Mouse (Mus musculus) T-cell, adult 2 months (primary cell): ENCODE data around the gene Gpr37l1.

Source experiments
- DNase-seq: peaks from one replicate; pipeline ENCODE4 v3.0.0; 2022; ENCODE audit warnings: low spot score

Gpr37l1 gene

GRCm38 (mm10) chr1:135181880-135182623, 14.6 kb upstream of the Gpr37l1 start:
- DNase-seq, result no peak

DNA sequence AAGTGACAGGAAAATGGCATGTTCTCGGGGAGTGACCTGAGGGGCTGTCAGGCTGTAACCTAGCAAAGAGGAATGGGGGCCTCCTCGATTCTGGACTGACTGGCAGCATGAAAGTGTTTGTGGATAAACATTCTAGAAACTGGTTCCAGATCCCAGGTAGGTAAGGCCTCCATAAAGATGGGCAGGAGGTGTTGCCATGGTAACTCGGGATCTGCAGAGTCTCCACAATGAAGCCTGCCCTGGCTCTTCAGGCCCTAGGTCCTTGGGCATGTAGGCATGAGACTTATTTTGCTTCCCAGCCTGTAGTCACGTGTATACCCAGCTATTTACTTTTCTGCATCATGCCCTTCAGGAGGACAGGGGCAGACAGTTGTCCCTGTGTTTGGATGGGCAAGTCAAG, 13.8 kb upstream of the Gpr37l1 start:
- DNase-seq, result no peak

GRCm38 (mm10) chr1:135180830-135181229, 13.3 kb upstream of the Gpr37l1 start:
- DNase-seq, result no peak

DNA sequence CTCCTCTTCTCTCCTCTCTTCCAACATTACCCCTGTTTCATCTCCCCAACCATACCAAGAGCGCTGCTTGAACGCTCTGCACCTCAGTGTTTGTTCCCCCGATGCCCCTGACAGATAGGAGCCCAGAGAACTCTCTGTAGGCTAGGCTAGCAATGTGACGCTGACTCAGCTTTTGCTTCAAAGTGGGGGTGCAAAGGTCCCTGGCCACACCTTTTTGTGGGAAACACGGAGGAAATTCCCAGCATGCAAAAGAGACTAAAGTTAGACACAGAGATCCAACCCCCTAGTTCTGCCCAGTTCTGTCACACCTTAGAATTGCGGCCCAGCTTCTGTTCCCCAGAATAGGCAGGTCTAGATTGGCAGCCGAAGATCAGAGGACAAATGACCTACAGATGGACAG, 11.4 kb upstream of the Gpr37l1 start:
- DNase-seq, result no peak

DNA sequence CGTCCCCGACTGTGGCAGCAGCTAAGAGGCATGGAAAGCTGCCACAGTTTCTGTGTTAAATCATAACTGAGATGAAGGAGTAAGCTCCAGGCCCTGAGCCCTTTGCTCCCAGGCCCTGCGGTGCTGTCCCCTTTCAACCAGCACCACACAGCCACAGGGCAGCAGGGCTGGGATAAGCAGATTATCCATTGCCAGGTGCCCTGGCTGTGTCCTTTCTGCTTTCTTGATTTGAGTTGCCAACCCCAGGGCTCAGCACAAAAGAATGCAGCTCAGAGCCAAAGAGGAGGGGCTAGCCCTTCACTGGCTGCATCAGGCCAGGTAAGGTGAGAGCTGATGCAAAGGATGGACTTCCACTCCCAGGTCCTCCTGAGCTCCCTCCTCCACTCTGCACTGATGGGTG, 10.2 kb upstream of the Gpr37l1 start:
- DNase-seq, result no peak

DNA sequence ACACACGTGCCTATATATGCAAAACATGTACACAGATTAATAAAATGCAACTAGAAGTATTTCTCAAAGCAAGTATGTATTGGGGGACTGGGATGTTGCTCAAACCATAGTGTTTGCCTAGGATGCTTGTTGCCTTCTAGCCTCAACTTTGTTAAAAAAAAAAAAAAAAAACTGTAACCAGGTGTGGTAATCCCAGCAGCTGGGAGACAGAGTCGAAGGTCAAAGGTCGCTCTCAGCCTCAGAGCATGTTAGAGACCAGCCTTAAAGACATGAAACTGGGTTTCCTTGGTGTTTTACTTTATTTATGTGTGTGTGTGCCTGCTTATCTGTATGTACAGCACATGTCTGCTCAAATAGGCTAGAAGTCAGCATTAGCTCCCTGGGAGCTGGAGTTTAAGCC, 7.7 kb upstream of the Gpr37l1 start:
- no peak for DNase-seq

GRCm38 (mm10) chr1:135173311-135173710, 5.8 kb upstream of the Gpr37l1 start:
- no peak for DNase-seq

- no peak for DNase-seq
Measured at GRCm38 (mm10) chr1:135171984-135172383, 4.5 kb upstream of the Gpr37l1 start.

GRCm38 (mm10) chr1:135171202-135171601, 3.7 kb upstream of the Gpr37l1 start:
- no peak for DNase-seq

DNA sequence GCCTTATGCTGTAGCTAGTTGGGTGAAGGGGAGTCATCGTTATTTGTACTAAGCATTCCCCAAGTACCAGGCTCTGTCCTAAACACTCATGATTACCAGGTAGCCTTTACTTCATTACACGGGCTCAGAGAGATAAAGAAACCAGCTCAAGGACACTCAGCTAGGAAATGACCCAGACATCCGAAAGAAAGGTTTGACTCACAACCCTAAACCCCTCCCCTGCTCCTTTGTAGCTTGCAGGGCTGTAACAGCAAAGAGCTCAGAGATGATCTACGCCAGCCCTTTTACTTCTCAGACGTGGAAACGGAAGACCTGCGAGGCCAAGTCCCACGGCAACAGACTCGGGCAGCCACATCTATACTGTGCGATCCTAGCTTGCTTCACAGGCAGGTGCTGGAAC, 2.8 kb upstream of the Gpr37l1 start:
- no peak for DNase-seq

- DNase-seq, result no peak
Measured at GRCm38 (mm10) chr1:135169556-135170224, 2.2 kb upstream of the Gpr37l1 start.

- no peak for DNase-seq
Measured at GRCm38 (mm10) chr1:135168453-135169200, 1.1 kb upstream of the Gpr37l1 start.

- no peak for DNase-seq
Measured at GRCm38 (mm10) chr1:135162720-135163119, 4.8 kb downstream of the Gpr37l1 start.

DNA sequence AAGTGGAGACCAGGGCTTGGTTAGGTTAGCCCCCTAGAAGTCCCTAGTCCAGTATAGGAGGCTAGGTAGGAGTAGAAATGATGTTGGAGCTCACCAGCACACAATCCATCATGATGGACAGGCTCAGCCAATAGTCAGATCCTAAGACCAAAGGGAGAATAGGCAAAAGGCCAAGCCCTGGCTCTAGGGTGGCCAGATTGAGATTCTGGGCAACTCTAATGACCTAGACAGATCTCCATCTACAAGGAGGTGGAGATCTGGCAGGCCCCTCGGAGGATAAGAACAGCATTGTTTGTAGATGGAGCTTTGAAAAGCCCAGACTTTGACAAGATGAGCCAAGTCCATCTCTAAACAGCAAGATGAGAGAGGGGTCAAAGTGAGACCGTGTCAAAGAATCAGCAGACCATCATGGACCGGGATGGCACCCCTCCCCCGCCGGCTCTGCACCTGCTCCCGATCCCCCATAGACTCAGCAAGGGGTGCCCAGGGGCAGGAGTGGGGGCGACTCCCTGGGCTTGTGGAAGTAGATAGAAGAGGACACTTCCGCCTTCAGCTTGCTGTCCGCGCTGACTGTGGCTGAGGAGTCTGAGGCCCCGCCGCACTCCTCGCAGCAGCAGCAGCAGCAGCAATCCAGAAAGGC, 7.0 kb downstream of the Gpr37l1 start:
- no peak for DNase-seq

DNA sequence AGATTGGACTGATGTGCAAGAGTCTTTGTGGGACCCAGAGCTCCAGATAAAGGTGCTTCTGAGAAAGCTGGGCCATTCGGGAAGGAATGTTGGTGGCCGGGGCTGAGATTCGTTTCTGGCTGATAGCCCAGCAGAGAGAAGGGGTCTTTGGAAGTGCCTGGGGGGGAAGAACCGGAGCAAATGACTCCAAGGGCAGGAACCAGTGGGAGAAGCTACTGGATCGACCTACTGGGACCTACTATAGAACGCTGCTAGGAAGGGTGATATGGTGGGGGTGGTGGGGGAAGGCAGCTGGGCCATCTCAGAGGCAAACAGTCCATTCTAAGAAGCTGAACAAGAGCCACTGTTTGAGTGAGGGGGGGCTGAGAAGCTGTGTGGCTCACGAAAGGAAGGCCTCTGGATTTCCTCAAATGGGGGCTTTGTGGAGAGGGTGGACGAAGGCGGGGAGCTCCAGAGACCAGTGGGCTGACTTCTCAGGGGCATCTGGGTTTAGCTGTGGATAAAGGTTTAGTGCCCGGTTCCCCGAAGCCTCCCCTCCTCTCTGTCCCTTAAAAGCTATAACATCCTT, 7.8 kb downstream of the Gpr37l1 start:
- DNase-seq, result no peak

DNA sequence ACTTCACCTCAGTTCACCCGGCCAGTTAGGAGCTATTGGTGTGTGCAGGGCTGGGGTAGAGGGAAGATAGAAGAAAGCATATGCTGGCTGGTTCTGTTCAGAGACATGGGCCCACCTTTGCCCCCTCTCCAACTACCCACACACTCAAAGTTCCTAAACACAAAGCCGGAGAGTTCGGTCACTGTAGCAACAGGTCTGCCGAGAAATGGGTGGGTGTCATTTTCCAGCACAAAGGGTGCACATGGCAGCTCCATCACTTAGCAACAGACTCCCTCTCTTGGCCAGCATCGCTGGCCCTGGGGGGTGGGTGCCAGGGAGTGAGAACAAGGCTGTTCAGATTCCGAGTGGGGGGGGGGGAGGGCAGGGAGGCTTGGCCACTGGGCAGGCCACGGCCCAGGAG, 8.4 kb downstream of the Gpr37l1 start:
- DNase-seq, result no peak

DNA sequence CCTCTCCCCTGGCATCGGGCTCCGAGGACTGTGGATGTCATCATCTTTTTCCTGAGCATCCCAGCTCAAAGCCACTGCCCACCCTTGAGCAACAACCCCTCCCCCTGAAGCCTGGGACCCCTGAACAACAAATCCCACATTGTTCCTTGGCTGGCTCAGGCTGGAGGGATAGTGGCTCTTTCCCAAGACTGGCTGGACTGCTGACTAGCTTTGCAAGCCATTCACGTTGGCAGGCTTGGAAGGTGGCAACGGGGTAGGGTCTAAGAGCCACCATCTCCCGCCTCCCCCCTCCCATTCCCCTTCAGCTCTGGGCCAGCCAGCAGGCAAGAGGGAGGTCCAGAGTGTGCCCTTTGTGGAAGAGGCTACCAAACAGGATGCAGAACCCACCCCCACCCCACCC, 8.8 kb downstream of the Gpr37l1 start:
- DNase-seq, result no peak

GRCm38 (mm10) chr1:135156300-135156699, 11.2 kb downstream of the Gpr37l1 start:
- no peak for DNase-seq

DNA sequence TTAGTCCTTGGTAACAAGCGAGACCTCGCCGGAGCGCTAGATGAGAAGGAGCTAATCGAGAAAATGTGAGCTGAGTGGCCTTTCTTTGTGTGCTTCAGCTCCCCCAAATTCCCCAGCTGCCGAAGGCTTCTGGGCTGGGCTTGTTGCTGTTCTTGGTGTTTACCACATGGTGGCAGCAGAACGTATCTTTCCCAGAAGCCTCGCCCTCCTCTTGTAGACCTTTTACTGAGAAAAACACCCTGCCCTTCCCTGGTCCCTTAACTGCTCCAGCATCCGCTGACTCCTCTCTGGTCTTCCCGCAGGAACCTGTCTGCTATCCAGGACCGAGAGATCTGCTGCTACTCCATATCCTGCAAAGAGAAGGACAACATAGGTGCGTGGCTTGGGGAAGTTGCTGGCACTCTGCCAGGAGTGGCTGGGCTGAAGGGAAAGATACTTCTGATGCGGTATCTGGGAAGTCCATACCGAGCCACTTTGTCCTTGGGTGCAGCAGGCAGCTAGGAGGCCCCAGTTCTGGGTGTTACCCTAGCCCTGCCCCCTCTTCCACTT, 13.0 kb downstream of the Gpr37l1 start:
- DNase-seq, result peak; percentile 62

DNA sequence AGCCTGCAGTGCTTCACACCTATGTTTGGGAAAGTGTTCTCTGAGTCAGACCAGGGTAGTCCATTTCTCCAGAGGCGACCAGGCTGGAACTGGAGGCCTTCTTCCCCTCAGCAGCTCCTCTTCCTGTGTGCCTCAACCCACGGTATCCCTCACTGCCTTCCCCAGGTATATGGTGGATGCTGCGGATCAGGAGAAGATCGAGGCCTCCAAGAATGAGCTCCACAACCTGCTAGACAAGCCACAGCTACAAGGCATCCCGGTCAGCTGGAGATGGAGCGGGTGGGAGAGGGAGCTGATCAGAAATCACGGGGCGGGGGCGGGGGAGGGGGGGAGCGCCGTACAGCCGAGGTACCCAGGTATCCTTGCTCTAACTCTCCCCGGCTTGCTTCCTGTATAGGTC, 13.5 kb downstream of the Gpr37l1 start:
- no peak for DNase-seq

DNA sequence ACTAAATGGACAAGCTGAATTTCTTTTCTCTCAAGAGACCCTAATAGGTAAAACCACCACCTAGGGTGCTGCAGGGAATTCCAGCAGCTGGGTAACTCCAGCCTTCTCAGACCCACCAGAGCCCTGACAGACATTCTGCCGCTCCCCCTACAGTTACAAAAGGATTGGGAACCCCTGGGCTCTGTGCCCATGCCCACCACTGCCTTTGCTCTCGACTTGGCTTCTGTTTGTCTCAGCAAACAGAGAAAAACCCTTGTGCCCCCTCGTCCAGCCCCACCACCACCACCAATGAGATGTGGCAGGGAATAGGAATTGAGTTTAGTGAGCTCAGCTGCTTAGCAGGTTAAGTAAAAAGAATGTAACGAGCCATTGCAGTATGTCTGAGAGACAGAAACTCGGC, 18.5 kb downstream of the Gpr37l1 start:
- no peak for DNase-seq

DNA sequence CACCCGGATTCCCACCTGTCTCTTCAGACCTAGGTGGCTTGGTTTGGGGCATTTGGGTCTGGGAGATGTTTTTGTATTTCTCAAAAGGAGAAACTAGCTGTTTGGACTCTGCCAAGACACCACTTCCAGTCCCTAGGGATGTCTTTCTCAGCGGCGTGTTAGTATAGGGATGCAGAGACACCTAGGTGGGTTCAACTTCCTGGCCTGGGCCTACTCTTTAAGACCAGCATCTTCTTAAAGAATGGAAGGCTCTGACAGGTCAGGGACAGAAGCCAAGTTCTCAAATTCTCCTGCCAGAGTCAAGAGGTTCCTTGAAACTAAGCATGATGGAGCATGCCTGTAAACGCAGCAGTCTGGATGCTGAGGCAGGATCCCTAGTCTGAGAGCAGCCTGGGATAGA, 19.0 kb downstream of the Gpr37l1 start:
- DNase-seq, result no peak
